Mouse (Mus musculus) midbrain, embryonic 10.5 days (tissue): ENCODE data around the gene Pacrg. TPM values are rescaled to one million over a fixed set of nuclear protein-coding genes. Genes with fewer than 3 reads are reported as not detected.

Experiments used
- DNase-seq: peaks from one replicate; pipeline ENCODE4 v3.0.0-alpha.2; 2017; ENCODE audit warnings: low spot score
- H3K27ac ChIP-seq: fragments of 300-500 bp; sonication (generic); replicated peaks from 2 replicates; pipeline ENCODE4 v1.5.1; 2016; ENCODE audit warnings: mild to moderate bottlenecking
- H3K27me3 ChIP-seq: fragments of 300-500 bp; sonication (generic); 2 replicates; pipeline ENCODE4 v1.6.1; 2016; ENCODE audit warnings: low read depth, mild to moderate bottlenecking; ENCODE audit not compliant: poor library complexity, severe bottlenecking
- H3K36me3 ChIP-seq: fragments of 300-500 bp; sonication (generic); 2 replicates; pipeline ENCODE4 v1.6.1; 2016; ENCODE audit warnings: mild to moderate bottlenecking, moderate library complexity
- H3K4me1 ChIP-seq: fragments of 300-500 bp; sonication (generic); 2 replicates; pipeline ENCODE4 v1.6.1; 2016
- H3K4me3 ChIP-seq: fragments of 300-500 bp; sonication (generic); 2 replicates; pipeline ENCODE4 v1.5.1; 2016; ENCODE audit warnings: mild to moderate bottlenecking, moderate library complexity
- H3K9me3 ChIP-seq: fragments of 300-500 bp; sonication (generic); replicated peaks from 2 replicates; pipeline ENCODE4 v1.6.1; 2016; ENCODE audit warnings: mild to moderate bottlenecking
- WGBS: fragments of 180-500 bp; shearing (Covaris S2); methylation state at CpG from one replicate; pipeline ENCODE4 v1.1.7; 2016; 5-methylcytosine and 5-hydroxymethylcytosine counted together
- polyA plus RNA-seq: library from polyadenylated mRNA; unstranded; fragments of >200 nt; fragmentation: Nextera tagmentation; extraction: Ambion mirVana; gene quantifications from 2 replicates; pipeline ENCODE4 v1.2.1, GENCODE M21; 2016

Pacrg gene
- polyA plus RNA-seq, 1 experiment from 2014 or later, result 2.7 TPM

DNA sequence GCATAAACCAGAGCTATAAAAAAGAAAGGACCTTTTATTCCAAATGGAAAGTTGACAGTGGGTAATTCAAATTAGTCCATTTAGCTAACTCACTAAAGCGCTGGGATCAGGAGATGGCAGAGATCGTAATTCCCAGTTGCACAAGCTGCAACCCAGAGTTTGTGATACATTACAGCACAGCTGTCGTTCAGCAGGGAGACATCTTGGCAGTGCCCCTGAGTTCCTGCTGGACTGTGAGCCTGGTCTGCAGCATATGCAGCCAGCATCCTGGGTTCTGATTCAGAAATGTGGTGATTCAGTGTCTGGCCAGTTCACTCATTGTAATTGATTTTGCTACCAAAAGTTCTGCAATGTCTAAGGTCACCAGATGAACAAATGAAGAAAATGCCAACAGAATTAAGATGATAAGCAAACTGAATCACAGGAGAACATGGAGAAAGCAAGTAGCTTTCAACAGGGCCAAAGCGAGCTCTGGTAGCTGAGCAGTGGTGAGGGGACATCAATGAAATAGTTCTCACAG lies 55.6 kb downstream of the Pacrg start:
- H3K36me3 ChIP-seq, result no peaks in the 10 kb centered on the region
- no peak overlapping the region for H3K27ac ChIP-seq
- 88% methylated on average over 4 of the region's 4 CpGs for WGBS

DNA sequence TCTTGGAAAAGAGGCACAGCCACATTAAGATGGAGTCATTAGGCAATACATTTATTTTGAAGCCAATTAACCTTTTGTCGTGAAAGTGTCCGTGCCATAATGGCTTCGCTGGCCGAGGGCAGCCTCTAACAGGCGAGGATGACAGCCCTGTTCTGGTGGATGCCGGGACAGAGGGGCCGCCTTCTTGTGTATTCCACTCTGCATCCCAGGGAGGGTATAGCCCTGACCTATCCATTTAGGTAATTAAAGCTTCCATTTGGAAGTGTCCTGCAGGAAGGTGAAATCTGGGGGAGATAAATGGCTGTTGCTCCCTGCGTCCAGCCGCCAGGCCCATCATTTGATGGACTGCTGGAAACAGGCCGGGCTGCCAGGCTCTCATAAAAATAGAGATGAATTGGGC lies 63.6 kb downstream of the Pacrg start:
- Histone ChIP-seq H3K27ac (no peak overlapping the region), H3K4me1 (peaks cover 4% of the 10 kb centered on the region), H3K9me3 (no peaks in the 10 kb centered on the region), H3K27me3 (no peaks in the 10 kb centered on the region), H3K4me3 (no peak overlapping the region), H3K36me3 (no peaks in the 10 kb centered on the region)
- no peak for DNase-seq
- 73% methylated on average over 10 of the region's 10 CpGs for WGBS

More for the DNA sequence above, 55.6 kb downstream of the Pacrg start:
- DNase-seq, result no peak
- no peaks in the 10 kb centered on the region for H3K9me3 ChIP-seq
- no peaks in the 10 kb centered on the region for H3K27me3 ChIP-seq
- no peak overlapping the region for H3K4me3 ChIP-seq
- H3K4me1 ChIP-seq, result no peaks in the 10 kb centered on the region

DNA sequence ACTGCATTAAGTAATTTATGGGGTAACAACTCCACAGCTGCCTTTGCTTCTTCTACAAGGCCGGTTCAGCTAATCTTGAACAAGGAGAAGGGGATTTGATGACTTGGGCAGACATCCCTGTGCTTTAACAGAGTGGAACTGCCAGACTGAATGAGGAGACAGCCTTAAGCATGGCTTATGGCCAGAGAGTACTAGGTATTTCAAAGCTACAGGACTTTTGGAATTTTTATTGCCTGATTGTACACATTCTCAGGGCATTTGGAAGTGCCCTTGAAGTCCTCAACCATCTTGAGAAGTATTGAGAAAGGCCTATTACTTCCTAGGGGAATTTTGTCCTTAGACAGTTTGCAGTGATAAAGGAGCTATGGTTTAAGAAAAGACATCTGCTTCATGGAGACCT lies 65.6 kb downstream of the Pacrg start:
- no peak for DNase-seq
- WGBS, result 84% methylated on average over 1 of the region's 1 CpGs
- no peaks in the 10 kb centered on the region for H3K27me3 ChIP-seq
- no peak overlapping the region for H3K4me3 ChIP-seq
- H3K9me3 ChIP-seq, result no peaks in the 10 kb centered on the region
- no peak overlapping the region for H3K27ac ChIP-seq
- peaks cover 11% of the 10 kb centered on the region for H3K4me1 ChIP-seq
- no peaks in the 10 kb centered on the region for H3K36me3 ChIP-seq

DNA sequence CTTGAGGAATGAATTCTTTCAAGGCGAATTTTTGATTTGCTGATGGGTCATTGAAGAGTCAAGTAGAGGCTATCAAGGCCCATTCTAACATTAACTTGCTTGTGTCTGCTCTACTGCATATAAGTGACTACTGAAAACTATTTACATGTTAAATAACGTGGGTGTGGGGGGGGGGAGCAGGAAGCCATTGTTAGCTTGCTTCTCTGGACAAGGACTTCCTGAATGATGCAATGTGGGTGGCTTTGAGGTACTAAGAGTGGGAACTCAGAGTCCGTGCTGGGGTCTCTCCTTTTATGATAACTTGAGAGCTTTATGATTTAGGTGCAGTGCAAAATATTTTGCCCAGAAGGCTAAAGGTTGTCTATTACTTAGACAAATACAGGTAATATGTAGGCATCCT lies 67.9 kb downstream of the Pacrg start:
- no peaks in the 10 kb centered on the region for H3K27me3 ChIP-seq
- DNase-seq, result no peak
- H3K4me3 ChIP-seq, result no peak overlapping the region
- 69% methylated on average over 3 of the region's 3 CpGs for WGBS
- no peaks in the 10 kb centered on the region for H3K9me3 ChIP-seq
- no peak overlapping the region for H3K27ac ChIP-seq
- peaks cover 12% of the 10 kb centered on the region for H3K4me1 ChIP-seq
- no peaks in the 10 kb centered on the region for H3K36me3 ChIP-seq

DNA sequence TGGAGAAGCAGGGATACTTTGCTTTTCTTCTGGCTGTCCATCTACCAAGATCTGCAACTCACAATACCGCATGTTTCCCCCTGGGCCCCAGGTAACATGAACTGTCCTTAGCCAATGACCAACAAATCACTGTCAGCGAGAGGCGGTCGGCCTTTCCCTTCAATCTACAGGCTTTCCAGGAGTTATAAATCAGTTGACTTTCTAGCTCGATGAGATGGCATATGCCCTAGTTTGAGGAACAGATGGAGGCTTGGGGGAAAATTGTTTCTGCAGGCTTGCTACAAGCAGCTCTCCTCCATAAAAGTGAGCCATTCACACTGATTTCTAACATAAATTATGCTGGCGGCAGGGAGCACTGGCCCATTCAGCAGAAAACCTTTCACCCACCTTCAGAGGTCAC lies 70.2 kb downstream of the Pacrg start:
- no peaks in the 10 kb centered on the region for H3K36me3 ChIP-seq
- peaks cover 8% of the 10 kb centered on the region; the same call in 1 of the 2 replicates for H3K4me1 ChIP-seq
- no peak overlapping the region for H3K27ac ChIP-seq
- 87% methylated on average over 6 of the region's 6 CpGs for WGBS
- H3K27me3 ChIP-seq, result no peaks in the 10 kb centered on the region
- no peaks in the 10 kb centered on the region for H3K9me3 ChIP-seq
- DNase-seq, result no peak
- H3K4me3 ChIP-seq, result no peak overlapping the region

DNA sequence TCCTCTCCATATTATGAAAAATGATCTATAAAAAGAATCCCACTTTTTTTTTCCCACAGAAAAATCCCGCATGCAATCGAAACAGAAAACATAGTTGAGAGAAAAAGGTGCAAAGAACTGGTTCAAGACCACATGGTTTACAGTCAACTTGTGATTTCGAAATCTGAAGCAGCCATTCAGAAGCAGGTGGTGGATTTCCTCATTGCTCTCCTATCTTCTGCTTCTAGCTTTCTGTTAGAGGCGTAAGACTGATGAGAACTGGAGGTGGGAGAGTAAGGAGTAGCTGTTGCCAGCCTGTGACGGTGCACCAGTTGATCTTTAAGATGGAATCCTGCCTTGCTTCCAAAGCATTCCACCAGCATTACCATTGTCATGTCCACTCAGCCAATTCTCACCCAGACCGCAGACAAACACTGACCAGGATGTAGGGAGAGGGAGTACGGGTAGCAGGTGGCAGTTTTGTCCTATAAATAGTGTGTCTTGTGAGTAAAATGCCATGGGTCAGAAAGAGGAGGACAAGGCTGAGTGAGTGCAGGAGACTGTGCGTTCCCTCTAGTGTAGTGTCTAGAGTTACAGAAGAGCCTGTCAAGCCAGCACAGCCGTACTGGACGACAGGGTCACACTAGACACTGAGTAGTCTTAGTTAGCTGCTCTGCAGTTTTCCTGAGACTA lies 73.2 kb downstream of the Pacrg start:
- no peaks in the 10 kb centered on the region for H3K36me3 ChIP-seq
- no peak for DNase-seq
- WGBS, result 84% methylated on average over 10 of the region's 10 CpGs
- H3K27ac ChIP-seq, result no peak overlapping the region
- H3K9me3 ChIP-seq, result no peaks in the 10 kb centered on the region
- no peak overlapping the region for H3K4me3 ChIP-seq
- H3K27me3 ChIP-seq, result no peaks in the 10 kb centered on the region
- H3K4me1 ChIP-seq, result peaks cover 8% of the 10 kb centered on the region; the same call in 1 of the 2 replicates

DNA sequence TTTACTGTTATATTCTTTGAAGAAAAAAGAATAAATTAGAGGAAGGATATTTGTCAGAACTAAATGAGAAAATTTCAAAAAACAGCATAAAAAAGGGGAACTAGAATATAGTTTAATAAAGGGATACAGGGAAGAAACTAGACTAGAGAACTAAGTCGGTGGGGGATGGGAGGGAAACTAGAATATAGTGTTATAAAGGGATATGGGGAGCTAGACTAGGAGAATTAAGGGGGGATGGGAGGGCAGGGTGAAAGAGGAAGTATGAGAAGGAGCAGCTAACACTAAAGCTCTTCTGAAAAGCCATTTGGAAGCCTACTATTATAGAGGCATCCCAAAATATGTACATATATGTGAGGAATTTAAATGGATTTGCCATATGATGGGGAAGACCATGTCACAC lies 75.8 kb downstream of the Pacrg start:
- no peak for DNase-seq
- Histone ChIP-seq H3K9me3 (no peaks in the 10 kb centered on the region), H3K4me3 (no peak overlapping the region), H3K36me3 (no peaks in the 10 kb centered on the region), H3K27ac (no peak overlapping the region), H3K27me3 (no peaks in the 10 kb centered on the region), H3K4me1 (0 out of 2 replicates have a peak, but pooled peaks cover under 1% of the 10 kb centered on the region)
- 85% methylated on average over 1 of the region's 1 CpGs for WGBS

DNA sequence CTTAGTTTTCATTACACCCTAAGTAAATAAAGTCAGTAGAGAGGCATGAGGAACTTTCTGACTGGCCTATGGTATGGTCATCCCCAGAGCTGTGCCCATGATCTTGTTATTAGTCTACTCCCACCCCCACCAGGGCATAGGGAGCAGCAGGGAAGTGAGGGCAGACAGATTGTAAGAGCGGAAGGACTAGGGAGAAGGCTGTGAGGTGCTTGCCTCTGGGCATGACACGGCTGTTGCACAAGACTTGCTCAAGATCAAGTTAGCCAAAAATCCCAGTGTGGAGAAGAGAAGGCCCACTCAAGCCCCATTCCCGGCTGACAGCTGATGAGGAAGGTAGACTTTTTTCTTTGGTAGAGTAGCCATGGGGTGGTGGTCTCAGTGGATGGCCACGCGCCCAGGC lies 82.7 kb downstream of the Pacrg start:
- DNase-seq, result no peak
- H3K27me3 ChIP-seq, result no peaks in the 10 kb centered on the region
- H3K4me1 ChIP-seq, result no peaks in the 10 kb centered on the region
- WGBS, result 94% methylated on average over 5 of the region's 5 CpGs
- H3K9me3 ChIP-seq, result no peaks in the 10 kb centered on the region
- H3K4me3 ChIP-seq, result no peak overlapping the region
- no peaks in the 10 kb centered on the region for H3K36me3 ChIP-seq
- H3K27ac ChIP-seq, result no peak overlapping the region

DNA sequence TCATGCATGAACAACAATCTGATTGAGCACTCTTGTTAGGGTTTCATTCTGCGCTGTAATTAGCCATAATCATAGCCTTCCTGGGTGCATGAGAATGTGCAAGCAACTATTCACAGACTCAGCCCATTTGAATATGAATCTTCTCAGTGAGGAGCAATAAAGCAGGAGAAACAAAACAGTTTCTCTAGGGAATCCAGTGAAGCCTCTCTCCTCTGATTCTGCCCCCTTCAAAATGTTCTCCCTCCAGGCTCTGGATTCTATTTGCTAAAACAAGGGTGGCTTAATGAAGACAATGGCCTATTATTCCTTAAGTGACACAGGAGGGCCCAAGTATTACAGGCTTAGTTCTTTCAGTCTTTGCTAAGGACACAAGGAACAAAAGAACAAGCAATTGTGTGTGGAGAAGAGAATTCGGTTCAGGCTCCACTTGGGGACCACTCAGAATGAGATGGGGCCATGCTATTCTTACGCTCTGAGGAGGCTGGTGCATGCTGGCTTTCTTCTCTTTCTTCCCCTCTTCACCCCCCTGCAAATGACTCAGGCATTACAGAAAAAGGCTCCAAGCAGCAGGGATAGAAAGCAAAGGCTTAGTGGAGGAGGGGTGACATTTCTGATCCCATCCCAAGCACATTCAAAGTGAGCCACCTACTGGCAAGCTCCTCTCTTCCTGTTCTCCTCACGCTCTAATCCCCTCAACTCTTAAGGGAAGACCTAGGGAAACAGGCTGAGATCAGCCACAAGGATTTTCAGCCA lies 95.2 kb downstream of the Pacrg start:
- 7% methylated on average over 4 of the region's 4 CpGs for WGBS
- peak; percentile 73 for DNase-seq
- Histone ChIP-seq H3K27ac (peak overlapping the region; percentile 81), H3K4me3 (no peak overlapping the region), H3K36me3 (no peaks in the 10 kb centered on the region), H3K9me3 (no peaks in the 10 kb centered on the region), H3K27me3 (no peaks in the 10 kb centered on the region), H3K4me1 (peaks cover 48% of the 10 kb centered on the region)

DNA sequence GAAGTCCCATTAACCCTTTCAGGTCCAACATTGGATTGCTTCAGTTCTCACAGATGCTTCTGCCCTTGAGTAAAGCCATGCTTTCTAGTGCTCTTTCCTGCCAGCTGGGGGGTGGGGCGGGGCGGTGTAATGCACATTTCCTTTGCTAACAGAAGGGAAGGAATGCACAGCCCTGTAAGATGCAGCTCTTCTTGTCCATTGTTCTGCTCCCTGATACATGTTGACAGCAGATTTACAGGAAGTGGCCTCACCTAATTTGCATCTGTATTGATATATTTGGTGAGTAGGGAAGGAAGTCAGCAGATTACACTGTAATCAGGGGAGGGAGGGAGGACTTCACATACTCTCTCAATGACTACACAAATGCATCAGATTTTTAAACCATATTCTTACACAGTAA lies 100.0 kb downstream of the Pacrg start:
- H3K9me3 ChIP-seq, result no peaks in the 10 kb centered on the region
- DNase-seq, result no peak
- H3K27ac ChIP-seq, result no peak overlapping the region
- no peak overlapping the region for H3K4me3 ChIP-seq
- H3K36me3 ChIP-seq, result no peaks in the 10 kb centered on the region
- peaks cover 28% of the 10 kb centered on the region for H3K4me1 ChIP-seq
- no peaks in the 10 kb centered on the region for H3K27me3 ChIP-seq
- whole genome bisulfite sequencing, result 91% methylated on average over 2 of the region's 2 CpGs

DNA sequence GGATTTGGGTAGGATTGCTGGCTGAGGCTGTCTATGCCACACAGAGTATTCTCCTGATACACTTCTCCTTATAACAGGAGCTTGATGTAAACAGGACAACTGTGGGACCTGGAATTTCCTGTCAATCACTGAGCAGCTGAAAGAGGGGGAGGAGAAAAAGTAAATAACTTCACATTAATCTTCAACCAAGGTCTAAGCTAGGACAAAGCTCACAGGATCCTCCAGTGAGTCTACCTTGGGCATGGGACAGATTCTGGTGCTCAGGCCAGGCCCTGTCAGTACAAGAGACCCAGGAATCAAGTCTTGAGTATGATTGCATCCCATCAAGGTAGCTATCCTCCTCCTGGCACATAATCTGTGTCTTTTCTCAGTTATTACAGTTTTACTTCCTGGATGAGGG lies 102.1 kb downstream of the Pacrg start:
- Histone ChIP-seq H3K36me3 (no peaks in the 10 kb centered on the region), H3K27ac (no peak overlapping the region), H3K9me3 (no peaks in the 10 kb centered on the region), H3K27me3 (no peaks in the 10 kb centered on the region), H3K4me1 (peaks cover 27% of the 10 kb centered on the region), H3K4me3 (no peak overlapping the region)
- no peak for DNase-seq

DNA sequence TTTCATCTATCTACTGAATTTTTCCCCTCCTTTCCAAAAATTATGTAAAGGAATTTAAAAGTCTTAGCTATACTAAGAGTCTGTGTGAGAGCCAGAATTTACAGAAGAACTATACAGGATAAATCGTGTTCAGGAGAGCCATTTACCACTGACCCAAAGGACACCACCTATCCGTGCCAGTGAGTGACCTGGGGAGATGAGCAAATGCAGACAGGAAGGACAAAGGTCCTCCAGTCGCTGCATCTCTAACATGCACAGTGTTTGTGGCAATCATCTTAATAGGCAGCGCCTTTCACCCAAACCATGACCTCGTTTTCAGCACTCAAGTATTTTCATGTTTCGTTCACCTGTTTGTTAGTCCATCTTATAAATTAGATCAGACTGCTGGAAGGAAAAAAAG lies 105.4 kb downstream of the Pacrg start:
- H3K36me3 ChIP-seq, result no peaks in the 10 kb centered on the region
- H3K4me1 ChIP-seq, result peaks cover 21% of the 10 kb centered on the region
- no peak overlapping the region for H3K4me3 ChIP-seq
- no peaks in the 10 kb centered on the region for H3K27me3 ChIP-seq
- 81% methylated on average over 6 of the region's 6 CpGs for WGBS
- no peak overlapping the region for H3K27ac ChIP-seq
- DNase-seq, result no peak
- no peaks in the 10 kb centered on the region for H3K9me3 ChIP-seq

DNA sequence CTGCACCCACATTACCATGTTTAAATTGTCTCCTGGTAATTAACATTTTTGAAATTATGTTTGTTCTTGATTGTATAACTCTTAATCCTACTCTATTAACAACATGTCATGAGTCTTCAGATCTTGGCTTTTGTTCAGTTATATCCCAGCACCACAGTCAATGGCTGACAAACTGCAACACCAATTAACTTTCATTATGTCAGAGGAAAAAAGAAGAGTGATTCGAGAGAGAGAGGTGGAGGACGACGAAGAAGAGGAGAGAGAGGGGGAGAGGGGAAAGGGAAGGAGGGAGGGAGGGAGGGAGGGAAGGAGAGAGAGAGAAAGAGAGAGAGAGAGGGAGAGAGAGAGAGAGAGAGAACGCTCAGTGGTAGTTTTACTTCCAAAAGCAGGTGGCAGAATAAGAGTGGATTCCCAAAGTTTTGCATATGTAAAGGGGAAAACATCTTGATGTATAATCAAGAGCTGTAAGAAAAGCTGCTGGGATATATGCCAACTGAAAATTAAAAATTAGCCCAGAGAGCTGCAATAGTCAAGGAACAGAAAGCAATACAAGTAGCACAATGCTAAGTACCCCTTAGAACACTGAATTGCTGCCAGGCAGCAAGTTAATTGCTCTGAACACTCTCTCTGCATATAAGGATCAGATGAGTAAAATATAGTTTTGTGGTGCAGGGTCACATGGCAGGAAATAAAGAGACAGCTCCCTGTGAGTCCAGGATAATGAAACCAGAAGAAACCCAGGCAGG lies 107.6 kb downstream of the Pacrg start:
- H3K9me3 ChIP-seq, result no peaks in the 10 kb centered on the region
- H3K4me1 ChIP-seq, result peaks cover 21% of the 10 kb centered on the region
- no peaks in the 10 kb centered on the region for H3K27me3 ChIP-seq
- H3K36me3 ChIP-seq, result no peaks in the 10 kb centered on the region
- DNase-seq, result no peak
- H3K27ac ChIP-seq, result no peak overlapping the region
- H3K4me3 ChIP-seq, result no peak overlapping the region
- WGBS, result 47% methylated on average over 4 of the region's 4 CpGs
